Mouse (Mus musculus) brown adipose tissue, adult 24 weeks (tissue): ENCODE results near the gene Rint1. TPM values are rescaled to one million over a fixed set of nuclear protein-coding genes. Genes with fewer than 3 reads are reported as not detected.
A peak's percentile ranks its signal among the peaks of the same experiment; 100 is the strongest.
"Not testable (repeated sequence)": the region's sequence is repeated elsewhere in the genome, so short reads cannot be mapped to it uniquely, and the experiment has no call there.

Experiments
- H3K27ac ChIP-seq: fragments of 200-500 bp; replicated peaks from 2 replicates; pipeline ENCODE4 v1.5.1; 2012; ENCODE audit warnings: low read depth, mild to moderate bottlenecking, low read length
- H3K4me1 ChIP-seq: fragments of 200-500 bp; 2 replicates; pipeline ENCODE4 v1.6.1; 2012; ENCODE audit warnings: low read length, mixed read lengths; ENCODE audit not compliant: control insufficient read depth, insufficient read depth, insufficient read length
- H3K4me3 ChIP-seq: fragments of 200-500 bp; 2 replicates; pipeline ENCODE4 v1.5.1; 2012; ENCODE audit warnings: low read depth, mild to moderate bottlenecking, low read length, moderate library complexity; ENCODE audit not compliant: insufficient read depth
- polyA plus RNA-seq: library from polyadenylated mRNA; stranded (reverse); fragments of >200 nt; gene quantifications from 2 replicates; pipeline ENCODE4 v1.2.4, GENCODE M21; 2012; ENCODE audit not compliant: missing spikeins, insufficient read depth, insufficient read length

The Rint1 gene
- polyA plus RNA-seq, 1 experiment = 16.0 TPM

- H3K4me1 ChIP-seq = no peaks in the 10 kb centered on the region
- no peak overlapping the region; the same call in 1 of the 2 replicates for H3K4me3 ChIP-seq
- no peak overlapping the region for H3K27ac ChIP-seq
Observed at GRCm38 (mm10) chr5:23789078-23789612, 1.6 kb downstream of the Rint1 start.

GRCm38 (mm10) chr5:23792726-23793125, 5.2 kb downstream of the Rint1 start:
- no peak overlapping the region for H3K27ac ChIP-seq
- no peaks in the 10 kb centered on the region for H3K4me1 ChIP-seq
- no peak overlapping the region for H3K4me3 ChIP-seq

- no peaks in the 10 kb centered on the region for H3K4me1 ChIP-seq
- no peak overlapping the region for H3K27ac ChIP-seq
- H3K4me3 ChIP-seq = no peak overlapping the region
Observed at GRCm38 (mm10) chr5:23814841-23815240, 27.3 kb downstream of the Rint1 start.

- Histone ChIP-seq H3K4me3 (no peak overlapping the region), H3K27ac (no peak overlapping the region), H3K4me1 (no peaks in the 10 kb centered on the region)
Observed at GRCm38 (mm10) chr5:23816681-23817080, 29.2 kb downstream of the Rint1 start.

GRCm38 (mm10) chr5:23822306-23822705, 34.8 kb downstream of the Rint1 start:
- no peak overlapping the region for H3K27ac ChIP-seq
- no peaks in the 10 kb centered on the region for H3K4me1 ChIP-seq
- no peak overlapping the region for H3K4me3 ChIP-seq

- Histone ChIP-seq H3K4me1 (no peaks in the 10 kb centered on the region), H3K4me3 (no peak overlapping the region), H3K27ac (no peak overlapping the region)
Observed at GRCm38 (mm10) chr5:23824171-23824733, 36.7 kb downstream of the Rint1 start.

GRCm38 (mm10) chr5:23826321-23827004, 39.0 kb downstream of the Rint1 start:
- Histone ChIP-seq H3K4me3 (no peak overlapping the region), H3K4me1 (no peaks in the 10 kb centered on the region), H3K27ac (no peak overlapping the region)

- no peak overlapping the region for H3K27ac ChIP-seq
- no peaks in the 10 kb centered on the region for H3K4me1 ChIP-seq
- no peak overlapping the region for H3K4me3 ChIP-seq
Observed at GRCm38 (mm10) chr5:23830897-23831752, 43.6 kb downstream of the Rint1 start.

- not testable (repeated sequence) for H3K4me1 ChIP-seq, H3K27ac ChIP-seq, H3K4me3 ChIP-seq
Observed at GRCm38 (mm10) chr5:23835691-23836090, 48.2 kb downstream of the Rint1 start.

GRCm38 (mm10) chr5:23838158-23838557, 50.6 kb downstream of the Rint1 start:
- H3K4me3 ChIP-seq = no peak overlapping the region
- H3K27ac ChIP-seq = no peak overlapping the region; the same call in 1 of the 2 replicates
- 0 out of 2 replicates have a peak, but pooled peaks cover 3% of the 10 kb centered on the region for H3K4me1 ChIP-seq

GRCm38 (mm10) chr5:23843674-23844530, 56.4 kb downstream of the Rint1 start, which contains the start of gene Tomm7:
TSS of gene Tomm7 (minus strand) at chr5:23844161.
- Histone ChIP-seq H3K4me3 (peak within 1 kb of the TSS; percentile 86), H3K4me1 (0 out of 2 replicates have a peak, but pooled peaks cover 3% of the 10 kb centered on the region), H3K27ac (peak within 1 kb of the TSS; percentile 81)

GRCm38 (mm10) chr5:23844531-23844841, 57.0 kb downstream of the Rint1 start:
- H3K27ac ChIP-seq = peak overlapping the region; percentile 81
- H3K4me1 ChIP-seq = 0 out of 2 replicates have a peak, but pooled peaks cover 3% of the 10 kb centered on the region
- peak overlapping the region; percentile 68 for H3K4me3 ChIP-seq

- Histone ChIP-seq H3K4me3 (no peak overlapping the region), H3K4me1 (0 out of 2 replicates have a peak, but pooled peaks cover 3% of the 10 kb centered on the region), H3K27ac (no peak overlapping the region)
Observed at GRCm38 (mm10) chr5:23845141-23845540, 57.6 kb downstream of the Rint1 start.

- Histone ChIP-seq H3K4me3 (peak overlapping the region; percentile 97), H3K4me1 (no peaks in the 10 kb centered on the region; the same call in 1 of the 2 replicates), H3K27ac (peak overlapping the region; percentile 80)
Observed at GRCm38 (mm10) chr5:23850345-23851159, 63.0 kb downstream of the Rint1 start.
